Mouse (Mus musculus) liver, adult 10 weeks (tissue): ENCODE data around the gene Acacb. TPM values are rescaled to one million over a fixed set of nuclear protein-coding genes. Genes with fewer than 3 reads are reported as not detected.

ENCODE experiments used
- polyA plus RNA-seq: library from polyadenylated mRNA; stranded (reverse); fragments of 350-450 nt; fragmentation: Illumina TruSeq; extraction: RNeasy Lipid Tissue Mini Kit (QIAGEN cat#74804); gene quantifications from one replicate; pipeline ENCODE4 v1.2.3, GENCODE M21; 2014; ENCODE audit warnings: low read depth, low replicate concordance

Gene Acacb
- 3.7 TPM for polyA plus RNA-seq

DNA sequence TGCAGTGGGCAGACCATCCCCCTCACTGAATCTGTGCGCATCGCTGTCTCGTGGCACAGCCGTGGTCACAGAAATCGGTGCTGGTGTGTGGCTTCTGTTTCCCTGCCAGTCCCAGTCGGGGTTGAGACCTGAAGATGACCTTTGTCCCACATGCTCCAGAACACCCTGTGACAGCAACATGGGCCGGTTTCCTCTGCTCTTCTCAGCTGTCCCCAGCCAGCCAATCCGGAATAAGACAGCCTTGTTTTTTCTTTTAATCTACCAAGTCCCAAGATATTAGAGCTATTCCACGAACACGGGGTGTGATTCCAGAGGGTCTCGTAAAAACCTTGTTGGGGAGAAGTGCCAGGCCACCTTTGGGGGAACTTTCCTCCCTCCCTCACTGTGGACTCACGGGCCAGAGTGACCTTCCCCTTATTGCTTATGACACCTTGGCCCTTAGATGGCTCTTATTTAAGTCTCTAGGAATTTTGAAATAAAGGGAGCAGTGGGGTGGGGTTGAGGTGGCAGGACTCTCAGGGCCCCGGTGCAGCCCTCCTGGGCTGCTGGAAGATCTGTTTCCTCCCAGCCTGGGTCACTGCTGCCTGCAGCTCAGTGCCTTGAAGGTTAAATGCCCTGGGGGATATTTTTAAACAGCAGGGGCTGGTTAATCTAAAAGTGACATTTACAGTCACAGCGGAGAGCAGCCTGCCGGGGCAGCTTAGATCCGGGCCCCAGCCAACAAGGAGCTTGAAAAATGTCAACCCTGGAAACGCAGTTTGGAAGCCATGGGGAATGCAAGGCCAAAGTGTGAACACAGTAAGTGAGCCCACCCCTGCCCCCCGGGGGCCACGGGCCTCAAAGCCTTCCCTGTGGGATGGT is at the start of gene Acacb:
TSS of gene Acacb (plus strand) at position 508 of the 861 bp plus-strand sequence.

GRCm38 (mm10) chr5:114127374-114128349 is 18.7 kb upstream of the Acacb start, which contains the start of gene Alkbh2:
Gene Alkbh2 (minus strand): TSS chr5:114128218.

GRCm38 (mm10) chr5:114130211-114130605 is 16.1 kb upstream of the Acacb start, which contains the start of gene Ung:
Gene Ung (plus strand): TSS chr5:114130386.

DNA sequence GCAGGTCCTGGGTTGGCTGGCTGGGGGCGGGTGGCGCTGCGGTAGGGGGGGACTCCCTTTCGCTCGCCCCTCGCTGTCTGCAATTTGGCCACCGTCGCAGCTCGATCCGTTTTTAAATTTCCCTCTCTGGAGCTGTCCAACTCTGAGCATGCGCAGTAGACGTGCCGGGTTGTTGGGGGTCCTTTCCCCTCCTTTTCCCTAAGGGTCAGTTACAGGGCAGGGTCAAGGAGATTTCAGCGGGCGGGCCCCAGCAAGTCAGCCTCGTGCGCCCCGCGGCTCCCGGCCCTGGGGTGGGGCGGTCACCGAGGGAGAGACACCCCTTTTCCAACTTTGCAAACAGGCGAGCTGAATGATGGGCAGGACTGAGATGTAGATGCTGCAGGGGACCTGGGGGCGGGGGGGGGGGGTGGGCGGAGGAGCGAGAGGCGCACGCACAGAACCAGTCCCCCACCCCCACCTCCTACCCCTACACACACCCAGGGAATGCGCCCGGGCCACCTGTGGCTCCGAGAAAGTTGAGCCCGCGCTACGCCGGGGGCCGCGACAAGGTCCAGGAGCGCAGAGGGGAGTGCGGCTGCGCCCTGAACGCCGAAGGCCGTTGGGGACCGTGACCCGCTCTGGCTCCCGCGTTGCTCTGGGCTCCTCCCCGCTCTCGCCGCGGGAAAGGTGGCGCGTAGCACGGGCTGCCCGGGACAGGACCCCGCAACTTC is 127.5 kb downstream of the Acacb start, which contains the start of gene Foxn4:
TSS of gene Foxn4 (minus strand) at position 115 of the 710 bp plus-strand sequence.

GRCm38 (mm10) chr5:114288874-114289273 is 142.5 kb downstream of the Acacb start, which contains the start of gene Myo1h:
Gene Myo1h (plus strand): TSS chr5:114289166.

Other genes with a start within 250 kb of the Acacb start
- 6.1 TPM for gene Coro1c, start 237.8 kb upstream of the Acacb start, polyA plus RNA-seq
- 0.93 TPM for gene Ssh1, start 152.6 kb upstream of the Acacb start, polyA plus RNA-seq
- gene Dao, start 142.8 kb upstream of the Acacb start, polyA plus RNA-seq = not detected
- gene Usp30, start 81.1 kb upstream of the Acacb start, polyA plus RNA-seq = 2.9 TPM
- gene Svop, start 55.0 kb upstream of the Acacb start, polyA plus RNA-seq = not detected
- gene Alkbh2, start 18.3 kb upstream of the Acacb start, polyA plus RNA-seq = not detected
- 0.37 TPM for gene Ung, start 16.1 kb upstream of the Acacb start, polyA plus RNA-seq
- not detected for gene Foxn4, start 127.3 kb downstream of the Acacb start, polyA plus RNA-seq
- gene Myo1h, start 142.6 kb downstream of the Acacb start, polyA plus RNA-seq = not detected
- gene Kctd10, start 234.0 kb downstream of the Acacb start, polyA plus RNA-seq = 5.0 TPM
- gene Ube3b, start 234.1 kb downstream of the Acacb start, polyA plus RNA-seq = 3.1 TPM